Mouse (Mus musculus) small intestine, adult 2 months (tissue): Measurements from ENCODE around the gene Slc35e4. TPM values are rescaled to one million over a fixed set of nuclear protein-coding genes. Genes with fewer than 3 reads are reported as not detected.
"Not testable (repeated sequence)": the region's sequence is repeated elsewhere in the genome, so short reads cannot be mapped to it uniquely, and the experiment has no call there.

Experiments
- H3K27ac ChIP-seq: fragments of 200-500 bp; 2 replicates; pipeline ENCODE4 v1.5.1; 2012; ENCODE audit warnings: low read depth, low read length, control low read depth, inconsistent platforms; ENCODE audit not compliant: insufficient read depth
- H3K27me3 ChIP-seq: fragments of 200-500 bp; 2 replicates; pipeline ENCODE4 v1.6.1; 2012; ENCODE audit warnings: mild to moderate bottlenecking, moderate library complexity, low read length, inconsistent platforms; ENCODE audit not compliant: control insufficient read depth, insufficient read depth
- H3K36me3 ChIP-seq: fragments of 200-500 bp; 2 replicates; pipeline ENCODE4 v1.6.1; 2012; ENCODE audit warnings: mild to moderate bottlenecking, low read length, control low read depth, inconsistent platforms; ENCODE audit not compliant: control insufficient read depth, insufficient read depth
- H3K4me1 ChIP-seq: fragments of 200-500 bp; 2 replicates; pipeline ENCODE4 v1.6.1; 2012; ENCODE audit warnings: low read length, inconsistent platforms, mixed read lengths; ENCODE audit not compliant: control insufficient read depth, insufficient read depth, insufficient read length
- H3K4me3 ChIP-seq: fragments of 200-500 bp; 2 replicates; pipeline ENCODE4 v1.5.1; 2012; ENCODE audit warnings: low read depth, mild to moderate bottlenecking, control low read depth, inconsistent platforms, low read length, moderate library complexity
- CTCF ChIP-seq: fragments of 200-500 bp; IDR thresholded peaks from 2 replicates; pipeline ENCODE4 v1.5.1; 2012; ENCODE audit warnings: low read depth, mild to moderate bottlenecking, control low read depth, inconsistent platforms, low read length, moderate library complexity, mixed read lengths; ENCODE audit not compliant: insufficient replicate concordance, insufficient read length; ENCODE audit errors: extremely low read depth
- POLR2A ChIP-seq: fragments of 200-500 bp; IDR thresholded peaks from 2 replicates; pipeline ENCODE4 v1.6.1; 2012; ENCODE audit warnings: low read depth, mild to moderate bottlenecking, control low read depth, inconsistent platforms, low read length, moderate library complexity
- WGBS: fragments of 180-500 bp; shearing (Covaris S2); methylation state at CpG from one replicate; pipeline ENCODE4 v1.1.7; 2018; 5-methylcytosine and 5-hydroxymethylcytosine counted together
- polyA plus RNA-seq: library from polyadenylated mRNA; depleted of rRNA; stranded (reverse); fragments of >200 nt; gene quantifications from 2 replicates; pipeline ENCODE4 v1.2.3, GENCODE M21; 2012

Gene Slc35e4
- polyA plus RNA-seq, 1 experiment = 6.5 TPM

GRCm38 (mm10) chr11:3918738-3919137, 4.3 kb upstream of the Slc35e4 start:
- Histone ChIP-seq H3K4me3 (no peak overlapping the region), H3K36me3 (peaks cover 30% of the 10 kb centered on the region), H3K4me1 (peaks cover 4% of the 10 kb centered on the region; the same call in 1 of the 2 replicates), H3K27me3 (no peaks in the 10 kb centered on the region), H3K27ac (no peak overlapping the region)
- WGBS = 46% methylated on average over 1 of the region's 1 CpGs
- TF ChIP-seq CTCF = peak; percentile 55; the same call in 1 of the 2 replicates
- no peak for TF ChIP-seq POLR2A

- H3K4me1 ChIP-seq = peaks cover 11% of the 10 kb centered on the region
- under 1% methylated on average over 65 of the region's 65 CpGs for WGBS
- no peaks in the 10 kb centered on the region for H3K27me3 ChIP-seq
- peak overlapping the region; percentile 4; the same call in 1 of the 2 replicates for H3K27ac ChIP-seq
- TF ChIP-seq POLR2A = no peak
- TF ChIP-seq CTCF = no peak
- H3K4me3 ChIP-seq = peak overlapping the region; percentile 64
- peaks cover 8% of the 10 kb centered on the region for H3K36me3 ChIP-seq
Measured at GRCm38 (mm10) chr11:3913316-3914108, 952 bp downstream of the Slc35e4 start.

- Histone ChIP-seq H3K27me3 (no peaks in the 10 kb centered on the region), H3K4me3 (peak overlapping the region; percentile 64), H3K4me1 (peaks cover 11% of the 10 kb centered on the region), H3K36me3 (peaks cover 7% of the 10 kb centered on the region), H3K27ac (no peak overlapping the region)
- TF ChIP-seq CTCF = no peak
- TF ChIP-seq POLR2A = no peak
- 22% methylated on average over 16 of the region's 16 CpGs for WGBS
Measured at GRCm38 (mm10) chr11:3912875-3913271, 1.6 kb downstream of the Slc35e4 start.

- TF ChIP-seq POLR2A = no peak
- TF ChIP-seq CTCF = no peak
- Histone ChIP-seq H3K27ac (no peak overlapping the region), H3K4me1 (peaks cover 11% of the 10 kb centered on the region), H3K36me3 (0 out of 2 replicates have a peak, but pooled peaks cover 2% of the 10 kb centered on the region), H3K27me3 (no peaks in the 10 kb centered on the region), H3K4me3 (peak overlapping the region; percentile 64)
- 61% methylated on average over 19 of the region's 19 CpGs for WGBS
Measured at GRCm38 (mm10) chr11:3912100-3912874, 2.2 kb downstream of the Slc35e4 start.

GRCm38 (mm10) chr11:3911440-3911839, 3.0 kb downstream of the Slc35e4 start:
- H3K4me3 ChIP-seq = not testable (repeated sequence)
- WGBS = 90% methylated on average over 6 of the region's 6 CpGs

GRCm38 (mm10) chr11:3910513-3911310, 3.8 kb downstream of the Slc35e4 start:
- Histone ChIP-seq H3K36me3 (no peaks in the 10 kb centered on the region), H3K27me3 (no peaks in the 10 kb centered on the region), H3K4me3 (no peak overlapping the region), H3K27ac (no peak overlapping the region), H3K4me1 (peaks cover 11% of the 10 kb centered on the region)
- 72% methylated on average over 5 of the region's 5 CpGs for WGBS
- TF ChIP-seq CTCF (no peak), POLR2A (no peak)

More at GRCm38 (mm10) chr11:3911440-3911839, 3.0 kb downstream of the Slc35e4 start:
- not testable (repeated sequence) for H3K36me3 ChIP-seq, H3K27ac ChIP-seq, H3K27me3 ChIP-seq
- H3K4me1 ChIP-seq = peaks cover 11% of the 10 kb centered on the region

GRCm38 (mm10) chr11:3909236-3909635, 5.2 kb downstream of the Slc35e4 start:
- TF ChIP-seq POLR2A (no peak), CTCF (no peak)
- H3K36me3 ChIP-seq = no peaks in the 10 kb centered on the region
- H3K27me3 ChIP-seq = no peaks in the 10 kb centered on the region
- H3K4me1 ChIP-seq = peaks cover 9% of the 10 kb centered on the region
- H3K27ac ChIP-seq = no peak overlapping the region
- no peak overlapping the region for H3K4me3 ChIP-seq
- WGBS = 92% methylated on average over 4 of the region's 4 CpGs
